Mouse (Mus musculus): ENCODE measurements around the gene Prm1.

The Prm1 gene

GRCm38 (mm10) chr16:10784793-10785370 is 20.8 kb downstream of the Prm1 start:
- in situ Hi-C loops (cut with MboI; ENCODE audit: unreplicated experiment in 2 of 2): loop anchor here in 1 of 2 experiments (5.0 kb wide), 3 partner anchors 62 to 208 kb away; no protein-coding TSS in a partner anchor

- in situ Hi-C loops (cut with MboI; ENCODE audit: unreplicated experiment in 2 of 2): no loop called here
Observed at GRCm38 (mm10) chr16:10783883-10784792, 21.5 kb downstream of the Prm1 start.

- in situ Hi-C loops (cut with MboI; ENCODE audit: unreplicated experiment in 2 of 2): no loop called here
Observed at GRCm38 (mm10) chr16:10783451-10783850, 22.2 kb downstream of the Prm1 start.

GRCm38 (mm10) chr16:10783152-10783434 is 22.5 kb downstream of the Prm1 start:
- in situ Hi-C loops (cut with MboI; ENCODE audit: unreplicated experiment in 2 of 2): no loop called here

GRCm38 (mm10) chr16:10782377-10783151 is 23.1 kb downstream of the Prm1 start:
- in situ Hi-C loops (cut with MboI; ENCODE audit: unreplicated experiment in 2 of 2): no loop called here

GRCm38 (mm10) chr16:10781862-10782371 is 23.7 kb downstream of the Prm1 start:
- in situ Hi-C loops (cut with MboI; ENCODE audit: unreplicated experiment in 2 of 2): no loop called here

- in situ Hi-C loops (cut with MboI; ENCODE audit: unreplicated experiment in 2 of 2): no loop called here
Observed at GRCm38 (mm10) chr16:10780631-10781120, 25.0 kb downstream of the Prm1 start.

- in situ Hi-C loops (cut with MboI; ENCODE audit: unreplicated experiment in 2 of 2): loop anchor here in 1 of 2 experiments (10.0 kb wide), 1 partner anchor 133 kb away; no protein-coding TSS in a partner anchor
Observed at GRCm38 (mm10) chr16:10777579-10778160, 28.0 kb downstream of the Prm1 start.

GRCm38 (mm10) chr16:10776322-10776721 is 29.3 kb downstream of the Prm1 start:
- in situ Hi-C loops (cut with MboI; ENCODE audit: unreplicated experiment in 2 of 2): loop anchor here in 1 of 2 experiments (10.0 kb wide), 1 partner anchor 132 kb away; no protein-coding TSS in a partner anchor

GRCm38 (mm10) chr16:10774726-10775125 is 30.9 kb downstream of the Prm1 start:
- in situ Hi-C loops (cut with MboI; ENCODE audit: unreplicated experiment in 2 of 2): loop anchor here in 1 of 2 experiments (5.0 to 10.0 kb wide), 2 partner anchors 42 to 130 kb away; no protein-coding TSS in a partner anchor

GRCm38 (mm10) chr16:10773543-10773942 is 32.1 kb downstream of the Prm1 start:
- in situ Hi-C loops (cut with MboI; ENCODE audit: unreplicated experiment in 2 of 2): loop anchor here in 1 of 2 experiments (5.0 to 10.0 kb wide), 2 partner anchors 41 to 129 kb away; no protein-coding TSS in a partner anchor

GRCm38 (mm10) chr16:10771769-10772510 is 33.7 kb downstream of the Prm1 start:
- in situ Hi-C loops (cut with MboI; ENCODE audit: unreplicated experiment in 2 of 2): loop anchor here in 1 of 2 experiments (5.0 to 10.0 kb wide), 2 partner anchors 40 to 127 kb away; no protein-coding TSS in a partner anchor

- in situ Hi-C loops (cut with MboI; ENCODE audit: unreplicated experiment in 2 of 2): loop anchor here in 1 of 2 experiments (5.0 to 10.0 kb wide), 2 partner anchors 38 to 126 kb away; no protein-coding TSS in a partner anchor
Observed at GRCm38 (mm10) chr16:10770531-10771325, 34.9 kb downstream of the Prm1 start.

- in situ Hi-C loops (cut with MboI; ENCODE audit: unreplicated experiment in 2 of 2): loop anchor here (5.0 to 10.0 kb wide), 2 partner anchors 37 to 125 kb away; no protein-coding TSS in a partner anchor
Observed at GRCm38 (mm10) chr16:10769661-10770060, 36.0 kb downstream of the Prm1 start.

GRCm38 (mm10) chr16:10768821-10769220 is 36.8 kb downstream of the Prm1 start:
- in situ Hi-C loops (cut with MboI; ENCODE audit: unreplicated experiment in 2 of 2): loop anchor here in 1 of 2 experiments (5.0 kb wide), 1 partner anchor 37 kb away; no protein-coding TSS in a partner anchor

- in situ Hi-C loops (cut with MboI; ENCODE audit: unreplicated experiment in 2 of 2): loop anchor here in 1 of 2 experiments (5.0 kb wide), 1 partner anchor 35 kb away; no protein-coding TSS in a partner anchor
Observed at GRCm38 (mm10) chr16:10767158-10767557, 38.5 kb downstream of the Prm1 start.

GRCm38 (mm10) chr16:10764323-10764722 is 41.3 kb downstream of the Prm1 start:
- in situ Hi-C loops (cut with MboI; ENCODE audit: unreplicated experiment in 2 of 2): no loop called here

Data from v-Abl transformed pro-B cells (cell line).